Comparison of ENCODE assay signal across 7 mouse cellular contexts in the genomic region with DNA sequence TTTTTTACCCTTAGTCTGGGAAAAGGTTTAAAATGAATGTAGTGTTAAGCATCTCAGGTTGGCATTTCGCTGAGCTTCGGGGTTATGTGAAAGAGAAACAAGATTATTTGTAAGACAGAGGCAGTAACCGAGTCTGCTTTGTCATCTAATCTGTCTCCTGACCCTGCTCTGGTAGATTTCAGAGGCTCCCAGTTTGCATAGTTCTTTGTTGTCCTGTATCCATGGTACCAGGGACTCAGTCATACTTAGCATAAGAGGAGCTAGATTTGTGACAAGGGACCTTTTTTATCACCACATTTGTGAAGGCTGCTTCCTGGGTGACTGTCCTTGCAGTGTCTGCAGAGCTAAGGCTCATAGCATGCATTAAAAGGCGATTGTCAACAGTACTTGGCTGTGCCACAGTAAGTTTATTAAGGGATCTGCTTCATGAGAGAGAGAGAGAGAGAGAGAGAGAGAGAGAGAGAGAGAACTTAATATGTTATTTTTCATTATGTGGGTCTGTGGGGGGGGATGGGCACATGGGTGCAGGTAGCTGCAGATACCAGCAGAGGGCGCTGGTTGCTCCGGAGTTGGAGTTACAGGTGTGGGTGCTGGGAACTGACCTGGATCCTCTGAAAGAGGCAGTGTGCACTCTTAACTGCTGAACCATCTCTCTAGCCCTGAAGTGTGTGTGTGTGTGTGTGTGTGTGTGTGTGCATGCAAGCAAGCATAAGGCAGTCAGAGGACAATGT. TPM values are rescaled to one million over a fixed set of nuclear protein-coding genes. Genes with fewer than 3 reads are reported as not detected.
DNase-seq lines count a peak whose midpoint lies in the region; ATAC-seq and TF ChIP-seq lines count a peak whose summit lies in the region.

No protein-coding gene starts in this region.

- no peaks in the 10 kb centered on the region; the same call in 1 of the 2 replicates for H3K4me1 ChIP-seq in liver, embryonic 11.5 days (replicated peaks; ENCODE audit: control insufficient read depth, insufficient read depth, low read length)
- peaks cover 30% of the 10 kb centered on the region for H3K4me1 ChIP-seq in hindbrain, embryonic 14.5 days (replicated peaks; ENCODE audit: control insufficient read depth, insufficient read depth, low read length)
- H3K4me1 ChIP-seq in olfactory bulb, adult 2 months (ENCODE audit: control insufficient read depth, insufficient read depth, low read length) = peaks cover 24% of the 10 kb centered on the region

- TF ChIP-seq CTCF in olfactory bulb, adult 2 months (IDR thresholded peaks at IDR 0.05; ENCODE audit: insufficient read depth, low read depth, low read length) = peak; percentile 50

- no peak for ATAC-seq in liver, embryonic 11.5 days (replicated peaks; ENCODE audit: low FRiP score)
- no peak for ATAC-seq in hindbrain, embryonic 14.5 days (ENCODE audit: low FRiP score)
- ATAC-seq in cerebellum, adult (ENCODE audit: insufficient number of reproducible peaks, low FRiP score, low TSS enrichment) = no peak

- no peak overlapping the region for H3K27ac ChIP-seq in liver, embryonic 11.5 days (ENCODE audit: low read depth, low read length)
- H3K27ac ChIP-seq in hindbrain, embryonic 14.5 days = peak overlapping the region; percentile 89
- H3K27ac ChIP-seq in olfactory bulb, adult 2 months (ENCODE audit: insufficient read depth, low read depth, low read length) = no peak overlapping the region

- no peaks in the 10 kb centered on the region for H3K36me3 ChIP-seq in liver, embryonic 11.5 days (ENCODE audit: control insufficient read depth, insufficient read depth, low read length)
- H3K36me3 ChIP-seq in hindbrain, embryonic 14.5 days (replicated peaks; ENCODE audit: control insufficient read depth, insufficient read depth) = no peaks in the 10 kb centered on the region

- DNase-seq in liver, embryonic 11.5 days (ENCODE audit: low spot score) = no peak
- DNase-seq in liver = no peak
- peak; percentile 69 for DNase-seq in ZHBTc4 (ENCODE audit: low read depth, low spot score)
- DNase-seq in hindbrain, embryonic 14.5 days (ENCODE audit: low spot score) = no peak
- DNase-seq in gastrocnemius, postnatal 10 days = no peak

- H3K4me3 ChIP-seq in liver, embryonic 11.5 days (ENCODE audit: low read depth, low read length) = no peak overlapping the region
- no peak overlapping the region for H3K4me3 ChIP-seq in hindbrain, embryonic 14.5 days (replicated peaks; ENCODE audit: low read length)
- H3K4me3 ChIP-seq in olfactory bulb, adult 2 months (ENCODE audit: insufficient read depth, low read depth, low read length) = no peak overlapping the region

- WGBS in liver, embryonic 11.5 days = 41% methylated on average over 6 of the region's 6 CpGs
- WGBS in hindbrain, embryonic 14.5 days = 40% methylated on average over 6 of the region's 6 CpGs
- 37% methylated on average over 6 of the region's 6 CpGs for WGBS in olfactory bulb, adult 2 months

- no peaks in the 10 kb centered on the region; the same call in 1 of the 2 replicates for H3K27me3 ChIP-seq in liver, embryonic 11.5 days (replicated peaks; ENCODE audit: control insufficient read depth, insufficient read depth, low read length)
- H3K27me3 ChIP-seq in hindbrain, embryonic 14.5 days (ENCODE audit: control insufficient read depth, insufficient read depth, low read length) = no peaks in the 10 kb centered on the region

- H3K9ac ChIP-seq in liver, embryonic 11.5 days (ENCODE audit: low read depth, low read length) = no peak overlapping the region
- H3K9ac ChIP-seq in hindbrain, embryonic 14.5 days = no peak overlapping the region

- no peaks in the 10 kb centered on the region for H3K9me3 ChIP-seq in liver, embryonic 11.5 days (ENCODE audit: control insufficient read depth, low read length)
- no peaks in the 10 kb centered on the region for H3K9me3 ChIP-seq in hindbrain, embryonic 14.5 days (ENCODE audit: control insufficient read depth, low read length)

- H3K4me2 ChIP-seq in liver, embryonic 11.5 days = peak overlapping the region; percentile 26; the same call in 1 of the 2 replicates
- peak overlapping the region; percentile 31 for H3K4me2 ChIP-seq in hindbrain, embryonic 14.5 days (replicated peaks)

- no peak for TF ChIP-seq POLR2A in olfactory bulb, adult 2 months (IDR thresholded peaks at IDR 0.05; ENCODE audit: insufficient read depth, low read depth, low read length)

RNA-seq across cellular contexts. Expression of gene Wdr95, which starts 3.3 kb away (rescaled TPM):
- not detected in 2 replicates for polyA plus RNA-seq in liver, embryonic 11.5 days (2014; fragmentation: Nextera tagmentation; extraction: Ambion mirVana)
- polyA plus RNA-seq in hindbrain, embryonic 14.5 days (2014; fragmentation: Nextera tagmentation; extraction: Ambion mirVana) = 0.36 TPM in 1 of 2 replicates, not detected in the other
- not detected in 2 replicates for polyA plus RNA-seq in olfactory bulb, adult 2 months (2012; ENCODE audit: insufficient read depth, insufficient read length, low replicate concordance, missing spikeins)
- under 1 TPM in 1 of 2 experiments, not detected in 1; 0.14 TPM for total RNA-seq in gastrocnemius, postnatal 10 days (2021)
